Mouse (Mus musculus) gastrocnemius, adult 2 months (tissue): ENCODE measurements around the gene Thg1l. TPM values are rescaled to one million over a fixed set of nuclear protein-coding genes. Genes with fewer than 3 reads are reported as not detected.

ENCODE experiments used
- DNase-seq: peaks from one replicate; pipeline ENCODE4 v3.0.0; 2022
- H3K27ac ChIP-seq: fragments of 200-600 bp; 2 replicates; pipeline ENCODE4 v1.8.1; 2022; ENCODE audit warnings: mild to moderate bottlenecking
- H3K4me3 ChIP-seq: fragments of 200-600 bp; 2 replicates; pipeline ENCODE4 v1.8.1; 2022; ENCODE audit warnings: mild to moderate bottlenecking, moderate library complexity
- CTCF ChIP-seq: fragments of 200-600 bp; IDR thresholded peaks from 2 replicates; pipeline ENCODE4 v1.8.1; 2022; ENCODE audit warnings: antibody characterized with exemption, mild to moderate bottlenecking, moderate library complexity
- intact Hi-C: fragments of 180-260 bp; cut with DNase I; formaldehyde crosslinking; loops from one replicate; pipeline ENCODE4 v1.15.1; 2025
- total RNA-seq, 2 experiments: library from RNA; stranded (reverse); gene quantifications; 2 replicates each; pipeline ENCODE4 v1.2.3; 2021

Gene Thg1l
- total RNA-seq, 2 experiments from 2014 or later: 2.3 to 2.9 TPM

- no peak for DNase-seq
- TF ChIP-seq CTCF: no peak
- Histone ChIP-seq H3K27ac (no peak overlapping the region), H3K4me3 (no peak overlapping the region)
- intact Hi-C loops: no loop called here
Measured at GRCm38 (mm10) chr11:45921026-45921425, 34.3 kb downstream of the Thg1l start.

- DNase-seq: no peak
- intact Hi-C loops: no loop called here
- no peak overlapping the region for H3K4me3 ChIP-seq
- no peak overlapping the region for H3K27ac ChIP-seq
- TF ChIP-seq CTCF: no peak
Measured at GRCm38 (mm10) chr11:45918836-45919235, 36.5 kb downstream of the Thg1l start.

- no peak for TF ChIP-seq CTCF
Measured at GRCm38 (mm10) chr11:45918018-45918417, 37.3 kb downstream of the Thg1l start.

GRCm38 (mm10) chr11:45916196-45916595 lies 39.1 kb downstream of the Thg1l start:
- TF ChIP-seq CTCF: no peak
- Histone ChIP-seq H3K4me3 (no peak overlapping the region), H3K27ac (no peak overlapping the region)
- intact Hi-C loops: no loop called here
- no peak for DNase-seq

More at GRCm38 (mm10) chr11:45918018-45918417, 37.3 kb downstream of the Thg1l start:
- DNase-seq: no peak
- Histone ChIP-seq H3K27ac (no peak overlapping the region), H3K4me3 (no peak overlapping the region)
- intact Hi-C loops: no loop called here

- no peak for DNase-seq
- TF ChIP-seq CTCF: no peak
- Histone ChIP-seq H3K27ac (no peak overlapping the region), H3K4me3 (no peak overlapping the region)
- intact Hi-C loops: no loop called here
Measured at GRCm38 (mm10) chr11:45910701-45911100, 44.6 kb downstream of the Thg1l start.

GRCm38 (mm10) chr11:45908894-45909293 lies 46.4 kb downstream of the Thg1l start:
- H3K4me3 ChIP-seq: no peak overlapping the region
- DNase-seq: no peak
- no peak for TF ChIP-seq CTCF
- intact Hi-C loops: no loop called here
- no peak overlapping the region for H3K27ac ChIP-seq

- TF ChIP-seq CTCF: no peak
- DNase-seq: no peak
- intact Hi-C loops: no loop called here
- H3K4me3 ChIP-seq: no peak overlapping the region
- no peak overlapping the region for H3K27ac ChIP-seq
Measured at GRCm38 (mm10) chr11:45908070-45908469, 47.2 kb downstream of the Thg1l start.

GRCm38 (mm10) chr11:45907301-45907700 lies 48.0 kb downstream of the Thg1l start:
- no peak for TF ChIP-seq CTCF
- no peak overlapping the region for H3K4me3 ChIP-seq
- intact Hi-C loops: no loop called here
- no peak overlapping the region for H3K27ac ChIP-seq
- no peak for DNase-seq

GRCm38 (mm10) chr11:45906109-45906786 lies 49.0 kb downstream of the Thg1l start:
- no peak for DNase-seq
- Histone ChIP-seq H3K4me3 (no peak overlapping the region), H3K27ac (no peak overlapping the region)
- intact Hi-C loops: no loop called here
- TF ChIP-seq CTCF: no peak

- intact Hi-C loops: no loop called here
- Histone ChIP-seq H3K4me3 (peak overlapping the region; percentile 4), H3K27ac (peak overlapping the region; percentile 84)
- no peak for TF ChIP-seq CTCF
- peak; percentile 51 for DNase-seq
Measured at GRCm38 (mm10) chr11:45900233-45901015, 54.9 kb downstream of the Thg1l start.

- DNase-seq: no peak
- H3K27ac ChIP-seq: peak overlapping the region; percentile 41; the same call in 1 of the 2 replicates
- no peak for TF ChIP-seq CTCF
- intact Hi-C loops: no loop called here
- no peak overlapping the region for H3K4me3 ChIP-seq
Measured at GRCm38 (mm10) chr11:45897392-45897791, 57.9 kb downstream of the Thg1l start.

Other genes with a start within 250 kb of the Thg1l start
- 10 to 100 TPM; 40.2 to 44.9 TPM for gene Clint1, start 103.4 kb downstream of the Thg1l start, total RNA-seq
- gene Lsm11, start 10.6 kb downstream of the Thg1l start, total RNA-seq: 1 to 10 TPM; 1.8 to 2.5 TPM
- not detected for gene Sox30, start 24.8 kb upstream of the Thg1l start, total RNA-seq
- gene Gm12166, start 96.8 kb upstream of the Thg1l start, total RNA-seq: under 1 TPM; 0.64 to 0.99 TPM
- 1 to 10 TPM; 3.0 to 3.7 TPM for gene Adam19, start 100.5 kb upstream of the Thg1l start, total RNA-seq
- gene Nipal4, start 211.0 kb upstream of the Thg1l start, total RNA-seq: not detected